Mouse (Mus musculus) forebrain, embryonic 12.5 days (tissue): ENCODE data around the gene Emilin2. TPM values are rescaled to one million over a fixed set of nuclear protein-coding genes. Genes with fewer than 3 reads are reported as not detected.
A peak's percentile ranks its signal among the peaks of the same experiment; 100 is the strongest.
"Not testable (repeated sequence)": the region's sequence is repeated elsewhere in the genome, so short reads cannot be mapped to it uniquely, and the experiment has no call there.

ENCODE experiments used
- ATAC-seq: fragments of 200-750 bp; cut with Nextera tagmentation; 2 replicates; pipeline ENCODE4 v1.8.0; 2017; ENCODE audit warnings: moderate TSS enrichment; ENCODE audit not compliant: low FRiP score
- H3K27ac ChIP-seq: fragments of 300-500 bp; sonication (generic); 2 replicates; pipeline ENCODE4 v1.5.1; 2016; ENCODE audit warnings: mild to moderate bottlenecking
- H3K27me3 ChIP-seq: fragments of 300-500 bp; sonication (generic); 2 replicates; pipeline ENCODE4 v1.6.1; 2016; ENCODE audit warnings: mild to moderate bottlenecking
- H3K36me3 ChIP-seq: fragments of 300-500 bp; sonication (generic); replicated peaks from 2 replicates; pipeline ENCODE4 v1.6.1; 2016; ENCODE audit warnings: mild to moderate bottlenecking
- H3K4me1 ChIP-seq: fragments of 300-500 bp; sonication (generic); 2 replicates; pipeline ENCODE4 v1.6.1; 2016
- H3K4me2 ChIP-seq: fragments of 300-500 bp; sonication (generic); 2 replicates; pipeline ENCODE4 v1.6.1; 2016; ENCODE audit warnings: mild to moderate bottlenecking, moderate library complexity
- H3K4me3 ChIP-seq: fragments of 300-500 bp; sonication (generic); replicated peaks from 2 replicates; pipeline ENCODE4 v1.5.1; 2016; ENCODE audit warnings: mild to moderate bottlenecking
- H3K9ac ChIP-seq: fragments of 300-500 bp; sonication (generic); 2 replicates; pipeline ENCODE4 v1.6.1; 2016; ENCODE audit warnings: mild to moderate bottlenecking
- H3K9me3 ChIP-seq: fragments of 300-500 bp; sonication (generic); 2 replicates; pipeline ENCODE4 v1.6.1; 2016
- WGBS: fragments of 180-500 bp; shearing (Covaris S2); methylation state at CpG from one replicate; pipeline ENCODE4 v1.1.7; 2016; 5-methylcytosine and 5-hydroxymethylcytosine counted together
- polyA plus RNA-seq: library from polyadenylated mRNA; unstranded; fragments of >200 nt; fragmentation: Nextera tagmentation; extraction: Ambion mirVana; gene quantifications from 2 replicates; pipeline ENCODE4 v1.2.1, GENCODE M21; 2016

Emilin2 gene
- 5.5 and 6.1 TPM in 2 replicates for polyA plus RNA-seq

- no peaks in the 10 kb centered on the region for H3K36me3 ChIP-seq
- peak within 1 kb of the TSS; percentile 67 for H3K4me3 ChIP-seq
- 11% methylated on average over 20 of the region's 20 CpGs for WGBS
- peak within 1 kb of the TSS; percentile 100 for H3K4me2 ChIP-seq
- peak within 1 kb of the TSS; percentile 68 for H3K9ac ChIP-seq
- ATAC-seq = no peak
- no peaks in the 10 kb centered on the region for H3K9me3 ChIP-seq
- peaks cover 27% of the 10 kb centered on the region for H3K4me1 ChIP-seq
- no peak within 1 kb of the TSS for H3K27ac ChIP-seq
- H3K27me3 ChIP-seq = peaks cover 36% of the 10 kb centered on the region
Observed at GRCm38 (mm10) chr17:71311340-71312171, at the start of gene Emilin2. TSS of gene Emilin2 (minus strand) at chr17:71311978.

DNA sequence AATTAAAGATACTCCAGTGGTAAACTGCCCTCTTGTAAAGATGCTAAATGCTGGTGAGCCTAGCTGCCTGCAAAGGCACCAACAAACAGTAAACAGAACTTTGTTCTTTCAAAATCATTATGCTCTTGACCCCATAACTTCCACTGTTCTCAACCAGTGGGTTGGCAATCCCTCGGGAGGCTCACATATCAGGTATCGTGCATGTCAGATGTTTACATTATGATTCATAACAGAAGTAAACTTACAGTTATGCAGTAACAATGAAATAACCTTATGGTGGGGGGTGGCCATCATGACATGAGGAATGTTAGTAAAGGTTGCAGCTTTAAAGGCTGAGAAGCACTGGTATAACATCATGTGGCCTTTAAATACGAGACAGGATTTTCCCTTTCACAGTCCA lies 43.7 kb upstream of the Emilin2 start:
- no peak for ATAC-seq
- Histone ChIP-seq H3K36me3 (peaks cover 78% of the 10 kb centered on the region), H3K9me3 (no peaks in the 10 kb centered on the region), H3K9ac (no peak overlapping the region), H3K4me3 (no peak overlapping the region), H3K27ac (no peak overlapping the region), H3K4me1 (no peaks in the 10 kb centered on the region), H3K4me2 (no peak overlapping the region), H3K27me3 (no peaks in the 10 kb centered on the region)
- WGBS = 94% methylated on average over 3 of the region's 3 CpGs

DNA sequence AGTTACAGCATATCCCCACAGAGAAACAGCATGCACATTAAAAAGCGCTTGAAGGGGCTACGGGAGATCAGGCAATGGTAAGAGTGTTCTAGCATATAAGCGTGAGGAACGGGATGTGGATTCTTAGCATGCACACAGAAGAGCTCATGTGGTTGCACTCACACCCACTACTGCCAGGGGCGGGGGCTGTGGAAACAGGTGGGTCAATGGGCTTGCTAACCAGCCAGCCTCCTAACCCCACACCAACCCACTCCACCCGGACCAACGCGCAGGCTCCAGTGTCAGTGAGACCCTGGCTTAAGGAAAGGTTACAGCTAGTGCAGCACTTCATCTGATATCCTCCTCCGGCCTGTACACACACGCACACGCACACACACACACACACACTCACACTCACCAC lies 42.4 kb upstream of the Emilin2 start:
- H3K36me3 ChIP-seq = peaks cover 76% of the 10 kb centered on the region
- H3K27me3 ChIP-seq = no peaks in the 10 kb centered on the region
- WGBS = 98% methylated on average over 11 of the region's 11 CpGs
- no peak for ATAC-seq
- H3K27ac ChIP-seq = no peak overlapping the region
- no peak overlapping the region for H3K9ac ChIP-seq
- H3K4me3 ChIP-seq = no peak overlapping the region
- H3K4me1 ChIP-seq = no peaks in the 10 kb centered on the region
- H3K9me3 ChIP-seq = no peaks in the 10 kb centered on the region
- H3K4me2 ChIP-seq = no peak overlapping the region

DNA sequence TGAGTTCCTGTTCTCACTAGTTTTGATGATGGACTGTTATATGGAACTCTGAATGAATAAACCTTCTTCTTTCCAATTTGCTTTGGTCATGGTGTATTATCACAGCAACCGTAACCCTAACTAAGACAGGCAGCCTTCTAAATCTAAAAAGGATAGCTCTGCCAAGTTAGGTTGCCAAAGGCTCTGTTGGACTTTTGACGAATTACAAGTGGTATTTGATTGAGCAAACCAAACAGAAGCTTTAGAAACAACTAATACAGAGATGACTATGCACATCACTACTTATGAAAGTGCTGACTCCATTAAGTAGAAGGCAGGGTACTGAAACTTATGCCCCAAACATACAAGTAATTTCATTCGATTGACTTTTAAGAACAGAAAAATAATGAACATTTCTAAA lies 36.4 kb upstream of the Emilin2 start:
- Histone ChIP-seq H3K9me3 (no peaks in the 10 kb centered on the region), H3K36me3 (peaks cover 83% of the 10 kb centered on the region), H3K4me3 (no peak overlapping the region), H3K27ac (no peak overlapping the region), H3K9ac (no peak overlapping the region), H3K4me2 (no peak overlapping the region), H3K27me3 (no peaks in the 10 kb centered on the region), H3K4me1 (no peaks in the 10 kb centered on the region)
- 90% methylated on average over 3 of the region's 3 CpGs for WGBS
- no peak for ATAC-seq

DNA sequence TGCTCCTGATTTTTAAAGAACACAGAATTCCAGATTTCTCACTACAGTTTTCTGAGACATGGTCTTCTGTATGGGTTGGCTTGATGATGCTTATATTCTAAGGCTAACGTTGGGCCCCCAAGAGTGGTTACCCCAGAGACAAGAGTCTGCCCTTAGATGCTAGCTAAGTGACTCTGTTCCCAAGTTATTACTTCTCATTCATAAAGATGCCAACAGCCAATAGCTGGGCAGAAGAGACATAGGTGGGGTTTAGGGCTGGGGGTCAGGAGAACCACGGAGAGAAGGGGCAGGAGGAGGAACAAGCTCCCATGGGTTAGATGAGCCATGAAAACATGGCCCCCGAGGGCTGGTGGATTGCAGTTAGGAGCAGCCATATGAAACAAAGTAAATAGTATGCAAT lies 30.2 kb upstream of the Emilin2 start:
- Histone ChIP-seq H3K4me1 (no peaks in the 10 kb centered on the region), H3K27me3 (no peaks in the 10 kb centered on the region), H3K27ac (no peak overlapping the region), H3K4me2 (no peak overlapping the region), H3K9ac (no peak overlapping the region), H3K4me3 (no peak overlapping the region), H3K36me3 (peaks cover 35% of the 10 kb centered on the region), H3K9me3 (no peaks in the 10 kb centered on the region)
- ATAC-seq = no peak
- WGBS = 79% methylated on average over 3 of the region's 3 CpGs

GRCm38 (mm10) chr17:71338627-71339026 lies 26.8 kb upstream of the Emilin2 start:
- ATAC-seq = no peak
- H3K9ac ChIP-seq = no peak overlapping the region
- H3K36me3 ChIP-seq = peaks cover 11% of the 10 kb centered on the region
- H3K27me3 ChIP-seq = no peaks in the 10 kb centered on the region
- no peak overlapping the region for H3K4me2 ChIP-seq
- no peaks in the 10 kb centered on the region for H3K4me1 ChIP-seq
- 94% methylated on average over 6 of the region's 6 CpGs for WGBS
- no peaks in the 10 kb centered on the region for H3K9me3 ChIP-seq
- no peak overlapping the region for H3K27ac ChIP-seq
- H3K4me3 ChIP-seq = no peak overlapping the region

DNA sequence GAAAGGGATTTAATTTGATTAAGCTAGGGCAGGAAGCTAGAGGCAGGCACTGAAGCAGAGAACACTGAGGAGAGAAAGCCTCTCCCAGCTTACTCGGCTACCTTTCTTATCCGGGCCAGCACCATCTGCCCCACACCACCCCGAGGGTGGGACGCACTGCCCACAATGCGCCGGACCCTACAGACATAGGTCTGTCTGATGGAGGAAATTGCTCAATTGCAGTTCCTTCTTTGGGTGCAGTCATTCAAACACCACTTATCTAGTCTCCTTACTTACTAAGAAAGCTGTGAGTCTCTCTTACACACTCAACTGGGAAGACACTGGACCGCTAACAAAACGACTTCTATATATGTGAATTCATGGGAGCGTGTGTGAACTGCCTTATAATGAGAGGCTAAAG lies 25.8 kb upstream of the Emilin2 start:
- Histone ChIP-seq H3K4me3 (no peak overlapping the region), H3K36me3 (peaks cover 3% of the 10 kb centered on the region; the same call in 1 of the 2 replicates), H3K9ac (no peak overlapping the region), H3K4me1 (no peaks in the 10 kb centered on the region), H3K27me3 (no peaks in the 10 kb centered on the region), H3K4me2 (no peak overlapping the region), H3K27ac (no peak overlapping the region), H3K9me3 (no peaks in the 10 kb centered on the region)
- ATAC-seq = no peak
- WGBS = 96% methylated on average over 9 of the region's 9 CpGs

DNA sequence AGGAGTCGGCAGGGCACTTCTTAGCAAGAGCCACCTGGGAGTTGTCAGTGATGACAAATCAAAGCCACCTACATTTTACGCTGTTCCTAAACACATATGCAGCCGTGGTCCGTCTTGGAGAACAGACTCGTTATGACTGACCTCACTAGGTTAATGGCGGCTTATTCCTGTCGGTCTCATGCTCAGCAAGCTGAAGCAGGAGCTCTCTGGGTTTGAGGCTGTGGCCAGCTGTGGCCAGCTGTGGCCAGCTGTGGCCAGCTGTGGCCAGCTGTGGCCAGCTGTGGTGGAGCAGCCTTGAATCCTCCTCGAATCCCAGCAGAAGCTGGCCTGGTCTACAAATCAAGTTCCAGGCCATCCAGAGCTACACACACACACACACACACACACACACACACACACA lies 24.6 kb upstream of the Emilin2 start:
- H3K4me2 ChIP-seq = no peak overlapping the region
- H3K27ac ChIP-seq = no peak overlapping the region
- H3K4me3 ChIP-seq = no peak overlapping the region
- no peaks in the 10 kb centered on the region for H3K9me3 ChIP-seq
- H3K27me3 ChIP-seq = no peaks in the 10 kb centered on the region
- no peaks in the 10 kb centered on the region for H3K4me1 ChIP-seq
- H3K9ac ChIP-seq = no peak overlapping the region
- H3K36me3 ChIP-seq = no peaks in the 10 kb centered on the region
- no peak for ATAC-seq
- WGBS = 87% methylated on average over 8 of the region's 8 CpGs

DNA sequence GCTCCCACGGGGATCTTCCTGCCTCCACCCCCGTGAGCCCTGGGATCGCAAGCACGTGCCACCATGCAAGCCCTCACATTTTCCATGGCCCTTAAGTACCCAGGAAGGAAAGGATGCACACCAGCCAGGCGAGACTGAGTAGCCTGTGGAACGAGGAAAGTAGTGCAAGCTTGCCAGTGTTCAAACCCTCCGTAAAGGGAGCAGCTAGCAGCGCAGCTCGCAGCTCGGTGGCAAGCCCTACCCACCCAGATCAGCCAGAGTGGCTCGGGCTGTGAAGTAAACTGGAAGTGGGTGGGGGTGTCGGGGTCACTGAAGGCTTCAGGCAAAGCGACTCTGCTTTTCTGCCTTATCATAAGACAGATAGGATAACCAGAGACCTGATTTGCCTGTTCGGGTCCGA lies 20.5 kb upstream of the Emilin2 start:
- no peak for ATAC-seq
- H3K4me3 ChIP-seq = no peak overlapping the region
- WGBS = 80% methylated on average over 15 of the region's 15 CpGs
- H3K36me3 ChIP-seq = no peaks in the 10 kb centered on the region
- no peaks in the 10 kb centered on the region for H3K27me3 ChIP-seq
- no peak overlapping the region for H3K27ac ChIP-seq
- H3K4me1 ChIP-seq = no peaks in the 10 kb centered on the region
- H3K9me3 ChIP-seq = no peaks in the 10 kb centered on the region
- H3K4me2 ChIP-seq = no peak overlapping the region
- no peak overlapping the region for H3K9ac ChIP-seq

DNA sequence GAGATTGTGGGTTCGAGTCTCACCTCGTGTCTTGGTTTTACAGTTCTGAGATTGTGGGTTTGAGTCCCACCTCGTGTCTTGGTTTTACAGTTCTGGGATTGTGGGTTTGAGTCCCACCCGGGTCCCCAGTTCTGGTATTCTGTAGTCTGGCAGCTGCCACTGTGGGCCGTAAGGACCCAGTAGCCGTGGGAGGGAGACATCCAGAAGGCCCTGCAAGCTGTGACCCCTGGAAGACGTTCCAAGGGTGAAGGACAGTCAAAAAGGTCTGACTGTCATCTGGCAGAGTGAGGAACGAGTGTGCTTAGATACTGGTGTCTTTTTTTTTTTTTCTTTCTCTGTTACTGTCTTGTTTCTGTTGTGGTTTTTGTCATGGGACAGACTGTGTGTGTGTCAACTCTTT lies 9.0 kb upstream of the Emilin2 start:
- WGBS = 90% methylated on average over 8 of the region's 8 CpGs

GRCm38 (mm10) chr17:71319361-71319760 lies 7.6 kb upstream of the Emilin2 start:
- ATAC-seq = no peak
- H3K36me3 ChIP-seq = no peaks in the 10 kb centered on the region
- H3K4me1 ChIP-seq = no peaks in the 10 kb centered on the region
- H3K9me3 ChIP-seq = no peaks in the 10 kb centered on the region
- H3K27me3 ChIP-seq = no peaks in the 10 kb centered on the region
- H3K4me2 ChIP-seq = no peak overlapping the region
- H3K27ac ChIP-seq = no peak overlapping the region
- H3K9ac ChIP-seq = no peak overlapping the region
- WGBS = 92% methylated on average over 3 of the region's 3 CpGs
- no peak overlapping the region for H3K4me3 ChIP-seq

More for the DNA sequence above, 9.0 kb upstream of the Emilin2 start:
- not testable (repeated sequence) for H3K27me3 ChIP-seq, ATAC-seq, H3K27ac ChIP-seq, H3K4me2 ChIP-seq, H3K4me1 ChIP-seq, H3K4me3 ChIP-seq, H3K9me3 ChIP-seq, H3K9ac ChIP-seq, H3K36me3 ChIP-seq

DNA sequence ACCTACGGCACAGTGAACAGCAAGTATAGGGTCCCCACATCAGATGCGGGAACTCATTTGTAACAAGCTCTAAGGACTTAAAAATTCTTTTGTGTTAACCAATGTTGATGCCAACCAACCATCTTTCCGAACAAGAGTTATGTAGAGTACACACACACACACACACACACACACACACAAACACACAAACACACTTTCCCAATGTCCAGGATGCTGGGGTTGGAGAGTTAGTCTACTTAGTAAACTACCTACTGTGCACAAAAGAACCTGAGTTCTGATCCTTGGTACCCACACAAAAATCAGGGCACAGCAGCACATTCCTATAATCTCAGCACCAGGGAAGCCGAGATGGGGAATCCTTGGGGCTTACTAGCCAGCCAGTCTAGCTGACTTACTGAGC lies 5.8 kb upstream of the Emilin2 start:
- WGBS = 93% methylated on average over 4 of the region's 4 CpGs
- no peak overlapping the region for H3K4me2 ChIP-seq
- H3K9ac ChIP-seq = no peak overlapping the region
- H3K27me3 ChIP-seq = peaks cover 4% of the 10 kb centered on the region; the same call in 1 of the 2 replicates
- no peak for ATAC-seq
- H3K36me3 ChIP-seq = no peaks in the 10 kb centered on the region
- no peak overlapping the region for H3K4me3 ChIP-seq
- no peak overlapping the region for H3K27ac ChIP-seq
- H3K4me1 ChIP-seq = no peaks in the 10 kb centered on the region
- H3K9me3 ChIP-seq = no peaks in the 10 kb centered on the region

DNA sequence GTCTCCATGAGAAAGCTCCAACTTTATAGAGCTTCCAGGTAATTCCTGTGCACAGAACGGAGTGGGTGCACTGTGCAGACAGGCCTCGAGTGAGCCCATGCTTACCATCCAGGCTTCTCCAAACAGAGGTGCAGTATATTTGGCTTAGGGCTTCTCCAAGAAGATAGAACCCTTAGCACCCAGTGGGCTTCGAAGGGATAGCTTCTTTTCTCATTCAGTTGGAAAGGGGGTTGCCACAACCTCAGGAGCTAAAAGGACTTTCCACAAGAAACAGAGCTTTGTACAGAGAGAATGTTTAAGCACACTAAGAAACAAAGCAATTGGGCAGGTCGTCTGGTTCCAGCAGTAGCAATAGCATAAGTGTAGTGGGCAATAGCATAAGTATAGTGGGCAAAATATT lies 2.5 kb upstream of the Emilin2 start:
- Histone ChIP-seq H3K4me1 (peaks cover 22% of the 10 kb centered on the region), H3K4me2 (no peak overlapping the region), H3K4me3 (no peak overlapping the region), H3K9me3 (no peaks in the 10 kb centered on the region), H3K27me3 (peaks cover 30% of the 10 kb centered on the region), H3K9ac (no peak overlapping the region), H3K36me3 (no peaks in the 10 kb centered on the region), H3K27ac (no peak overlapping the region)
- no peak for ATAC-seq
- WGBS = 75% methylated on average over 4 of the region's 4 CpGs
